Mouse (Mus musculus) spleen, postnatal 10 days (tissue): ENCODE results near the gene Rab14.

Experiments used
- DNase-seq, 2 experiments: peaks; one replicate each; pipeline ENCODE4 v3.0.0; 2021 to 2022; ENCODE audit warnings: low spot score in 2 of 2

Gene Rab14

GRCm38 (mm10) chr2:35153844-35154554 lies 46.9 kb downstream of the Rab14 start:
- no peak for DNase-seq

GRCm38 (mm10) chr2:35153179-35153578 lies 47.7 kb downstream of the Rab14 start:
- DNase-seq, result no peak

GRCm38 (mm10) chr2:35151303-35151882 lies 49.5 kb downstream of the Rab14 start:
- DNase-seq, result no peak

- no peak for DNase-seq
Observed at GRCm38 (mm10) chr2:35148806-35149205, 52.1 kb downstream of the Rab14 start.

GRCm38 (mm10) chr2:35141673-35142072 lies 59.2 kb downstream of the Rab14 start:
- DNase-seq, result no peak

GRCm38 (mm10) chr2:35138576-35138975 lies 62.3 kb downstream of the Rab14 start:
- DNase-seq, result no peak

GRCm38 (mm10) chr2:35133891-35134290 lies 67.0 kb downstream of the Rab14 start:
- DNase-seq, result no peak

- DNase-seq, result no peak
Observed at GRCm38 (mm10) chr2:35132662-35133055, 68.3 kb downstream of the Rab14 start.

GRCm38 (mm10) chr2:35131991-35132661 lies 68.8 kb downstream of the Rab14 start:
- DNase-seq, result peak; percentile 82 to 91

GRCm38 (mm10) chr2:35131491-35131890 lies 69.4 kb downstream of the Rab14 start:
- no peak for DNase-seq
